Mouse (Mus musculus) spleen, postnatal 14 days (tissue): ENCODE results near the gene Tnxb.
"Not testable (repeated sequence)": the region's sequence is repeated elsewhere in the genome, so short reads cannot be mapped to it uniquely, and the experiment has no call there.

Experiments
- DNase-seq, 2 experiments: peaks; one replicate each; pipeline ENCODE4 v3.0.0; 2021 to 2022; ENCODE audit warnings: low spot score in 2 of 2

The Tnxb gene

DNA sequence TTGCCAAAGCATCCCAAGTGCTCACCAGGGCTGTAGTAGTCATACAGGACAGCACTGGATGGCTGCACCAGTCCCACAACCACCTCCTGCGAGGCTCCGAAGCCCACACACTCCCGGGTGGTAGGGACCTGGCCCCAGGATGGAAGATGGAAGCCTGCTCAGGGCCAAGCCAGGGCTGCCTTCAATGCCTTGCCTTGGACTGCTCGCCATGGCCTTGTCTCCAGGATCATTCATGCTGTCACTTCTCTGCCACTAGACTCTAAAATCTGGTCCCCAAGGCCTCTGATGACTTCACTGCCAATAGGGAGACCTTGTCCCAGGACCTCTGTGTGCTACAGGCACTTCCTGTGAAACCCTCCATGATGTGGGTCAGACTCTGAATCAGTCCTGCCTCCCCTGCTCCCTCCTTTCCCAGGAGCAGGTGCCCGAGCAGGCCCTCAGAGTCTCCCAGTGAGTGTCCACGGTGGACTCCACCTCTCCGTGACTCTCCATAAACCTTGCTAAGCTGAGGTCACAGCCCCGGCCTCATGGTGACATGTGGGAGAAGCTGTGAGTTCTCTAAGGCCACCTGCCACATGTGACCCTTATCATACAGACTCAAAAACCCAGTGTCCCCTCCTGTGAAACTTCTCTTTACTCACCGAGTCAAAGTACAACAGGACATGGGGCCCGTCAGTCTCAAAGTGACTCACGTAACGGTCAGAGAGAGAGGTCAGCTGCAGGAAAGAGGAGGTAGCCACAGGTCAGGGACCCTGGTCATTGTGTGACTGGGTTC is 59.6 kb downstream of the Tnxb start:
- DNase-seq, result not testable (repeated sequence)

DNA sequence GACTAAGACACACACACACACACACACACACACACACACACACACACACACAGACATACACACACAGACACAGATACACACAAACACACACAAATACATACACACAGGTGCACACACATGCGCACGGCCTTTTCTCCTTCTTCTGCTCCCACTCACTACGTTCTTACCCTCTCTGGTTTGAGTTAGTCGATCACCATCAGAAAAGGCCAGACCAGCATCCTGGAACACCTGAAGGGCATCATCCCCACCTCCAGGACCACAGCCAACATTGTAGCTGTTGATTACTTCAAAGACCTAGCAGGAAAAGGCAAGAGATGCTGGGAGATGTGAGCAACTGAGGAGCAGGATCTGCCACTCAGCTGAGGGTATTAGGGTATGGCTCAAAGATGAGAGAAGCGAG is 67.1 kb downstream of the Tnxb start:
- DNase-seq, result not testable (repeated sequence)

GRCm38 (mm10) chr17:34739708-34740107 is 69.4 kb downstream of the Tnxb start:
- DNase-seq, result not testable (repeated sequence)

DNA sequence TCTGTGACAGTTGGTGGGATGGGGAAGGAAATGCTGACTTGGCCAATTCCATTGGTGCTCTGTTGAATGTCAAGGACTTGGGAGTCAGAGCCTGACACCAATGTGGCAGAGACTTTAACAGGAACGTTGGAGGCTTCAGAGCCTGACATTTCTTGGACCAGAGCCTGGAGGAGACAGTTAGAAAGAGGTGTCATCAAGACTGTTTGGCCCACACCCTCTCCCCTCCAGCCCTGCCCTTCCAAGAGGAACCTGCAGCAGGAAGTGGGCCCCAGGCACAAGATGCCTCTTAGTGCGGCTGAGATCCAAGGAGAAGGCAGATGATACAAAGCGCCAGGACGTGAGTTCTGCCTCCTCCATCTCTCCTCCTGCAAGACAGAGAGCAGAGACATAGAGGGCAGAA is 69.9 kb downstream of the Tnxb start:
- DNase-seq, result no peak

GRCm38 (mm10) chr17:34743719-34744118 is 73.4 kb downstream of the Tnxb start, which contains the start of gene C4b:
C4b (minus strand) TSS chr17:34743882.
- no peak for DNase-seq

GRCm38 (mm10) chr17:34744206-34744605 is 73.9 kb downstream of the Tnxb start:
- DNase-seq, result no peak

- not testable (repeated sequence) for DNase-seq
Measured at GRCm38 (mm10) chr17:34744611-34745010, 74.3 kb downstream of the Tnxb start.

- not testable (repeated sequence) for DNase-seq
Measured at GRCm38 (mm10) chr17:34745166-34745565, 74.8 kb downstream of the Tnxb start.

GRCm38 (mm10) chr17:34746531-34746930 is 76.2 kb downstream of the Tnxb start:
- no peak for DNase-seq

DNA sequence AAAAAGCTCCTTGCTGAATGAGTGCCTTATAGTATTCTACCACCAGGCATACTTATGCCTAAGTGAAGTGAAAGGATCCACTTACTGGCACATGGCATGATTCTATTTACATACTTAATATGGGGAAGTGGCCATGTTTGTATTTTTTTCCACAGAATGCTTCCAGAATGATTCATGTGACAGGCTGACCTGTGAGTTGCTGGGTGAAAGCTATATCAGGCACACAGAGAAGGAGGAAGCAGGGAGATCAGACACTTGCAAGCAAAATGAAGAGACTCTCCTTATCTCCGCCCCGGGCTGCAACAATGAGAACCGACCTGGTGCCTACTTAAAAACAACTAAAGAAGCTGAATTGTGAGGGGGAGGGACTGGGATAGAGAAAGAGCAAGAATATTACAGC is 91.1 kb downstream of the Tnxb start:
- no peak for DNase-seq
